Mouse (Mus musculus): ENCODE results near the gene Hist1h2bf. TPM values are rescaled to one million over a fixed set of nuclear protein-coding genes. Genes with fewer than 3 reads are reported as not detected.

Gene Hist1h2bf
- polyA plus RNA-seq, 1 experiment from 2014 or later: 6.7 TPM

Small RNA genes within 50 kb of the gene (microRNA-seq; reads per million reads assigned to microRNA genes)
- not detected for gene Gm44297
- gene Gm44359: not detected
- not detected for gene Gm44394

Other genes with a start within 250 kb of the Hist1h2bf start
- gene Zfp322a, start 205.0 kb downstream of the Hist1h2bf start, polyA plus RNA-seq (2015; fragmentation: Nextera tagmentation; extraction: Ambion mirVana): 11.2 and 12.6 TPM in 2 replicates
- 5.1 and 5.2 TPM in 2 replicates for gene Abt1, start 150.3 kb downstream of the Hist1h2bf start, polyA plus RNA-seq (2015; fragmentation: Nextera tagmentation; extraction: Ambion mirVana)
- 1.6 and 2.1 TPM in 2 replicates for gene Btn1a1, start 108.3 kb downstream of the Hist1h2bf start, polyA plus RNA-seq (2015; fragmentation: Nextera tagmentation; extraction: Ambion mirVana)
- gene Btn2a2, start 85.3 kb downstream of the Hist1h2bf start, polyA plus RNA-seq (2015; fragmentation: Nextera tagmentation; extraction: Ambion mirVana): not detected in 2 replicates
- 4.6 and 7.0 TPM in 2 replicates for gene Hist1h4h, start 43.1 kb downstream of the Hist1h2bf start, polyA plus RNA-seq (2015; fragmentation: Nextera tagmentation; extraction: Ambion mirVana)
- gene Hist1h2af, start 40.3 kb downstream of the Hist1h2bf start, polyA plus RNA-seq (2015; fragmentation: Nextera tagmentation; extraction: Ambion mirVana): 8.3 and 9.7 TPM in 2 replicates
- gene Hist1h3g, start 38.8 kb downstream of the Hist1h2bf start, polyA plus RNA-seq (2015; fragmentation: Nextera tagmentation; extraction: Ambion mirVana): 9.4 and 11.7 TPM in 2 replicates
- gene Hist1h2bh, start 30.8 kb downstream of the Hist1h2bf start, polyA plus RNA-seq (2015; fragmentation: Nextera tagmentation; extraction: Ambion mirVana): 1.5 and 1.6 TPM in 2 replicates
- gene Hist1h3f, start 30.1 kb downstream of the Hist1h2bf start, polyA plus RNA-seq (2015; fragmentation: Nextera tagmentation; extraction: Ambion mirVana): 0.99 and 1.4 TPM in 2 replicates
- gene Hist1h4f, start 22.5 kb downstream of the Hist1h2bf start, polyA plus RNA-seq (2015; fragmentation: Nextera tagmentation; extraction: Ambion mirVana): 1.4 and 2.5 TPM in 2 replicates
- gene Hist1h1d, start 20.9 kb downstream of the Hist1h2bf start, polyA plus RNA-seq (2015; fragmentation: Nextera tagmentation; extraction: Ambion mirVana): 1.1 TPM in 2 replicates
- 2.7 and 4.4 TPM in 2 replicates for gene Hist1h3e, start 11.8 kb downstream of the Hist1h2bf start, polyA plus RNA-seq (2015; fragmentation: Nextera tagmentation; extraction: Ambion mirVana)
- 75.0 and 100 TPM in 2 replicates for gene Hist1h2ae, start 3.0 kb downstream of the Hist1h2bf start, polyA plus RNA-seq (2015; fragmentation: Nextera tagmentation; extraction: Ambion mirVana)
- gene Hist1h2bg, start 2.8 kb downstream of the Hist1h2bf start, polyA plus RNA-seq (2015; fragmentation: Nextera tagmentation; extraction: Ambion mirVana): 10.0 and 11.6 TPM in 2 replicates
- gene Hist1h2ad, start 185 bp upstream of the Hist1h2bf start, polyA plus RNA-seq (2015; fragmentation: Nextera tagmentation; extraction: Ambion mirVana): 3.6 and 4.1 TPM in 2 replicates
- 6.0 and 7.4 TPM in 2 replicates for gene Hist1h3d, start 1.6 kb upstream of the Hist1h2bf start, polyA plus RNA-seq (2015; fragmentation: Nextera tagmentation; extraction: Ambion mirVana)
- gene Hist1h4d, start 7.4 kb upstream of the Hist1h2bf start, polyA plus RNA-seq (2015; fragmentation: Nextera tagmentation; extraction: Ambion mirVana): 125 and 146 TPM in 2 replicates
- gene Hist1h2be, start 46.9 kb upstream of the Hist1h2bf start, polyA plus RNA-seq (2015; fragmentation: Nextera tagmentation; extraction: Ambion mirVana): 1.8 and 1.9 TPM in 2 replicates
- gene Hist1h1e, start 48.4 kb upstream of the Hist1h2bf start, polyA plus RNA-seq (2015; fragmentation: Nextera tagmentation; extraction: Ambion mirVana): 24.7 and 26.6 TPM in 2 replicates
- gene Hist1h2ac, start 109.8 kb upstream of the Hist1h2bf start, polyA plus RNA-seq (2015; fragmentation: Nextera tagmentation; extraction: Ambion mirVana): 1.2 and 1.4 TPM in 2 replicates
- gene Hist1h2bc, start 110.0 kb upstream of the Hist1h2bf start, polyA plus RNA-seq (2015; fragmentation: Nextera tagmentation; extraction: Ambion mirVana): 136 and 151 TPM in 2 replicates
- 0.17 TPM in 1 of 2 replicates, not detected in the other for gene Hist1h1t, start 121.6 kb upstream of the Hist1h2bf start, polyA plus RNA-seq (2015; fragmentation: Nextera tagmentation; extraction: Ambion mirVana)
- 7.3 and 8.8 TPM in 2 replicates for gene Hist1h4c, start 124.3 kb upstream of the Hist1h2bf start, polyA plus RNA-seq (2015; fragmentation: Nextera tagmentation; extraction: Ambion mirVana)
- 13.6 and 16.4 TPM in 2 replicates for gene Hfe, start 136.7 kb upstream of the Hist1h2bf start, polyA plus RNA-seq (2015; fragmentation: Nextera tagmentation; extraction: Ambion mirVana)
- gene Hist1h1c, start 164.6 kb upstream of the Hist1h2bf start, polyA plus RNA-seq (2015; fragmentation: Nextera tagmentation; extraction: Ambion mirVana): 81.0 and 85.5 TPM in 2 replicates
- 6.4 and 7.3 TPM in 2 replicates for gene Hist1h3c, start 171.4 kb upstream of the Hist1h2bf start, polyA plus RNA-seq (2015; fragmentation: Nextera tagmentation; extraction: Ambion mirVana)
- 5.6 and 5.7 TPM in 2 replicates for gene Hist1h2bb, start 172.5 kb upstream of the Hist1h2bf start, polyA plus RNA-seq (2015; fragmentation: Nextera tagmentation; extraction: Ambion mirVana)
- 60.0 and 64.5 TPM in 2 replicates for gene Hist1h2ab, start 176.9 kb upstream of the Hist1h2bf start, polyA plus RNA-seq (2015; fragmentation: Nextera tagmentation; extraction: Ambion mirVana)
- gene Hist1h3b, start 178.1 kb upstream of the Hist1h2bf start, polyA plus RNA-seq (2015; fragmentation: Nextera tagmentation; extraction: Ambion mirVana): 13.6 and 15.4 TPM in 2 replicates
- 2.7 and 4.1 TPM in 2 replicates for gene Hist1h4b, start 182.8 kb upstream of the Hist1h2bf start, polyA plus RNA-seq (2015; fragmentation: Nextera tagmentation; extraction: Ambion mirVana)
- gene Hist1h4a, start 187.0 kb upstream of the Hist1h2bf start, polyA plus RNA-seq (2015; fragmentation: Nextera tagmentation; extraction: Ambion mirVana): 0.40 TPM in 1 of 2 replicates, not detected in the other
- 6.4 and 7.6 TPM in 2 replicates for gene Hist1h3a, start 188.2 kb upstream of the Hist1h2bf start, polyA plus RNA-seq (2015; fragmentation: Nextera tagmentation; extraction: Ambion mirVana)
- gene Hist1h1a, start 189.5 kb upstream of the Hist1h2bf start, polyA plus RNA-seq (2015; fragmentation: Nextera tagmentation; extraction: Ambion mirVana): 3.5 and 4.3 TPM in 2 replicates
- gene Trim38, start 195.7 kb upstream of the Hist1h2bf start, polyA plus RNA-seq (2015; fragmentation: Nextera tagmentation; extraction: Ambion mirVana): not detected in 2 replicates
- gene Slc17a2, start 232.8 kb upstream of the Hist1h2bf start, polyA plus RNA-seq (2015; fragmentation: Nextera tagmentation; extraction: Ambion mirVana): 1.5 and 1.8 TPM in 2 replicates